Mouse (Mus musculus) CH12.LX (cell line): ENCODE data around the gene Nfix. TPM values are rescaled to one million over a fixed set of nuclear protein-coding genes. Genes with fewer than 3 reads are reported as not detected.

ENCODE experiments used
- DNase-seq: peaks from one replicate; pipeline ENCODE4 v3.0.0-alpha.2; 2013; ENCODE audit errors: extremely low read depth
- H3K27ac ChIP-seq: 2 replicates; pipeline ENCODE4 v1.5.1; 2012; ENCODE audit warnings: low read depth, mild to moderate bottlenecking, control low read depth, moderate library complexity; ENCODE audit not compliant: insufficient read depth
- H3K27me3 ChIP-seq: replicated peaks from 2 replicates; pipeline ENCODE3; 2012; ENCODE audit warnings: inconsistent platforms
- H3K36me3 ChIP-seq, 2 experiments: replicated peaks in 1 of 2; 2 replicates each; pipeline versions ENCODE3 to v1.6.1; 2012; ENCODE audit warnings: inconsistent platforms in 1 of 2, low read length in 1 of 2, mild to moderate bottlenecking in 1 of 2, mixed read lengths in 1 of 2, moderate library complexity in 1 of 2; ENCODE audit not compliant: control insufficient read depth in 1 of 2, insufficient read depth in 1 of 2
- H3K4me1 ChIP-seq, 2 experiments: 2 replicates each; pipeline ENCODE4 v1.6.1; 2012; ENCODE audit warnings: inconsistent platforms in 1 of 2, moderate library complexity in 1 of 2; ENCODE audit not compliant: insufficient read depth in 2 of 2, control insufficient read depth in 1 of 2
- H3K4me2 ChIP-seq: 2 replicates; pipeline ENCODE4 v1.6.1; 2012; ENCODE audit warnings: low read depth, mild to moderate bottlenecking, control low read depth; ENCODE audit not compliant: poor library complexity, insufficient read depth, severe bottlenecking
- H3K4me3 ChIP-seq, 3 experiments: fragments of 150-350 bp in 1 of 3; sonication (generic) in 1 of 3; replicated peaks in 1 of 3; 2 replicates each; pipeline versions ENCODE3 to v1.5.1; 2011 to 2012; ENCODE audit warnings: low read depth in 2 of 3, low read length in 2 of 3, mild to moderate bottlenecking in 2 of 3, moderate library complexity in 2 of 3, control low read depth in 1 of 3, improper control_type of control experiment in 1 of 3, inconsistent platforms in 1 of 3, mixed read lengths in 1 of 3; ENCODE audit not compliant: poor library complexity in 1 of 3
- H3K79me2 ChIP-seq: replicated peaks from 2 replicates; pipeline ENCODE4 v1.6.1; 2012; ENCODE audit warnings: mild to moderate bottlenecking, moderate library complexity; ENCODE audit not compliant: control insufficient read depth, poor library complexity, insufficient read depth, severe bottlenecking; ENCODE audit errors: extremely low read depth
- H3K9ac ChIP-seq: 2 replicates; pipeline ENCODE4 v1.6.1; 2012; ENCODE audit warnings: low read depth, mild to moderate bottlenecking, control low read depth, moderate library complexity; ENCODE audit not compliant: insufficient read depth
- H3K9me3 ChIP-seq: replicated peaks from 2 replicates; pipeline ENCODE3; 2012; ENCODE audit warnings: low read length, inconsistent platforms, mixed read lengths
- CHD1 ChIP-seq: IDR thresholded peaks from 2 replicates; pipeline ENCODE4 v1.6.1; 2012; ENCODE audit warnings: low read depth, low read length, improper control_type of control experiment, inconsistent platforms
- CHD2 ChIP-seq: IDR thresholded peaks from 2 replicates; pipeline ENCODE4 v1.6.1; 2011; ENCODE audit warnings: low read length, improper control_type of control experiment
- CTCF ChIP-seq, 2 experiments: IDR thresholded peaks in 1 of 2; conservative IDR thresholded peaks in 1 of 2; 2 replicates each; pipeline ENCODE4 v1.5.1; 2011 to 2012; ENCODE audit warnings: low read depth in 2 of 2, low read length in 2 of 2, improper control_type of control experiment in 1 of 2, inconsistent platforms in 1 of 2, mild to moderate bottlenecking in 1 of 2, moderate library complexity in 1 of 2
- E2F4 ChIP-seq: IDR thresholded peaks from 2 replicates; pipeline ENCODE4 v1.6.1; 2011; ENCODE audit warnings: low read depth, low read length, improper control_type of control experiment; ENCODE audit not compliant: insufficient replicate concordance
- EP300 ChIP-seq: IDR thresholded peaks from 2 replicates; pipeline ENCODE4 v1.6.1; 2011; ENCODE audit warnings: low read length, improper control_type of control experiment
- GABPA ChIP-seq: IDR thresholded peaks from 2 replicates; pipeline ENCODE4 v1.6.1; 2012; ENCODE audit warnings: low read depth, low read length, improper control_type of control experiment, inconsistent platforms; ENCODE audit not compliant: insufficient replicate concordance
- IRF4 ChIP-seq: IDR thresholded peaks from 2 replicates; pipeline ENCODE4 v1.6.1; 2014; ENCODE audit warnings: low read depth, mild to moderate bottlenecking, inconsistent platforms, low read length, improper control_type of control experiment
- JUND ChIP-seq: conservative IDR thresholded peaks from 2 replicates; pipeline ENCODE4 v1.6.1; 2011; ENCODE audit warnings: low read depth, low read length, improper control_type of control experiment
- MAZ ChIP-seq: IDR thresholded peaks from 2 replicates; pipeline ENCODE4 v1.6.1; 2012; ENCODE audit warnings: low read depth, mild to moderate bottlenecking, inconsistent platforms, low read length, improper control_type of control experiment, moderate library complexity
- MEF2A ChIP-seq: IDR thresholded peaks from 2 replicates; pipeline ENCODE4 v1.6.1; 2014; ENCODE audit warnings: low read depth, mild to moderate bottlenecking, inconsistent platforms, low read length, improper control_type of control experiment, borderline replicate concordance
- NELFE ChIP-seq: IDR thresholded peaks from 2 replicates; pipeline ENCODE4 v1.6.1; 2011; ENCODE audit warnings: low read depth, low read length, improper control_type of control experiment
- NRF1 ChIP-seq: IDR thresholded peaks from 2 replicates; pipeline ENCODE4 v1.6.1; 2014; ENCODE audit warnings: low read depth, mild to moderate bottlenecking, inconsistent platforms, low read length, improper control_type of control experiment, moderate library complexity
- PAX5 ChIP-seq: IDR thresholded peaks from 2 replicates; pipeline ENCODE4 v1.6.1; 2012; ENCODE audit warnings: low read length, inconsistent platforms, mixed read lengths
- POLR2AphosphoS2 ChIP-seq: IDR thresholded peaks from 2 replicates; pipeline ENCODE4 v1.6.1; 2011; ENCODE audit warnings: low read depth, low read length, improper control_type of control experiment
- RAD21 ChIP-seq: IDR thresholded peaks from 2 replicates; pipeline ENCODE4 v1.6.1; 2011; ENCODE audit warnings: low read depth, mild to moderate bottlenecking, low read length, improper control_type of control experiment, moderate library complexity
- RCOR1 ChIP-seq: conservative IDR thresholded peaks from 2 replicates; pipeline ENCODE4 v1.6.1; 2012; ENCODE audit warnings: low read depth, mild to moderate bottlenecking, inconsistent platforms, low read length, improper control_type of control experiment
- SIN3A ChIP-seq: IDR thresholded peaks from 2 replicates; pipeline ENCODE4 v1.6.1; 2012; ENCODE audit warnings: low read length, improper control_type of control experiment, inconsistent platforms
- SMC3 ChIP-seq: IDR thresholded peaks from 2 replicates; pipeline ENCODE4 v1.6.1; 2011; ENCODE audit warnings: low read depth, low read length, improper control_type of control experiment
- TBP ChIP-seq: conservative IDR thresholded peaks from 2 replicates; pipeline ENCODE4 v1.6.1; 2011; ENCODE audit warnings: low read depth, low read length, improper control_type of control experiment
- TCF12 ChIP-seq: IDR thresholded peaks from 2 replicates; pipeline ENCODE4 v1.6.1; 2014; ENCODE audit warnings: low read depth, mild to moderate bottlenecking, inconsistent platforms, low read length, improper control_type of control experiment
- UBTF ChIP-seq: IDR thresholded peaks from 2 replicates; pipeline ENCODE4 v1.6.1; 2012; ENCODE audit warnings: low read depth, mild to moderate bottlenecking, inconsistent platforms, low read length, improper control_type of control experiment, moderate library complexity
- USF1 ChIP-seq: IDR thresholded peaks from 2 replicates; pipeline ENCODE4 v1.6.1; 2014; ENCODE audit warnings: low read depth, mild to moderate bottlenecking, inconsistent platforms, low read length, improper control_type of control experiment
- ZC3H11A ChIP-seq: IDR thresholded peaks from 2 replicates; pipeline ENCODE4 v1.6.1; 2012; ENCODE audit warnings: low read depth, mild to moderate bottlenecking, inconsistent platforms, low read length, improper control_type of control experiment
- ZKSCAN1 ChIP-seq: IDR thresholded peaks from 2 replicates; pipeline ENCODE4 v1.6.1; 2012; ENCODE audit warnings: low read depth, inconsistent platforms, low read length, improper control_type of control experiment, borderline replicate concordance
- ZMIZ1 ChIP-seq: IDR thresholded peaks from 2 replicates; pipeline ENCODE4 v1.6.1; 2012; ENCODE audit warnings: low read depth, mild to moderate bottlenecking, inconsistent platforms, low read length, improper control_type of control experiment
- ZNF384 ChIP-seq: IDR thresholded peaks from 2 replicates; pipeline ENCODE4 v1.6.1; 2012; ENCODE audit warnings: low read depth, low read length, improper control_type of control experiment, inconsistent platforms
- dilution Hi-C: fragments of 300-500 bp; cut with MboI; formaldehyde crosslinking; loops from 2 replicates; pipeline ENCODE4 v1.14.3; 2020; ENCODE audit warnings: low sequenced_read_pairs; ENCODE audit not compliant: extremely low pct_unique_long_range_greater_than_20kb, extremely low pct_ligation_motif_present
- in situ Hi-C: fragments of 300-500 bp; cut with MboI; formaldehyde crosslinking; loops from 3 replicates; pipeline ENCODE4 v1.14.3; 2019; ENCODE audit warnings: low sequenced_read_pairs, low pct_ligation_motif_present, low pct_unique_long_range_greater_than_20kb, mixed read lengths
- polyA plus RNA-seq: library from polyadenylated mRNA; unstranded; fragments of >175 nt; gene quantifications from 2 replicates; pipeline ENCODE4 v1.2.1, GENCODE M21; 2012; ENCODE audit warnings: low read depth; ENCODE audit not compliant: insufficient read length
- total RNA-seq, 2 experiments: library from RNA; depleted of rRNA; stranded (reverse); fragments of 300-350 nt in 1 of 2; fragments of >200 nt in 1 of 2; gene quantifications; 2 replicates each; pipeline ENCODE4 v1.2.3; 2012 to 2014

The Nfix gene
- total and polyA plus RNA-seq, 3 experiments = 0.09 to 10.5 (median 1.1) TPM

GRCm38 (mm10) chr8:84788896-84789295, 11.2 kb downstream of the Nfix start:
- TF ChIP-seq CHD1 = no peak
- no peak for TF ChIP-seq USF1
- no peak for TF ChIP-seq JUND
- TF ChIP-seq MAZ = no peak
- no peak for TF ChIP-seq NELFE
- no peak for TF ChIP-seq GABPA
- TF ChIP-seq POLR2AphosphoS2 = no peak
- no peak for TF ChIP-seq ZNF384
- no peak for TF ChIP-seq SMC3
- TF ChIP-seq TBP = no peak
- TF ChIP-seq EP300 = no peak
- TF ChIP-seq ZKSCAN1 = no peak
- no peak for TF ChIP-seq SIN3A
- no peak for TF ChIP-seq CTCF (conservative IDR thresholded peaks at IDR 0.05 in 1 of 2, IDR thresholded peaks at IDR 0.05 in 1 of 2; ENCODE audit: low read depth in 2 of 2, low read length in 2 of 2)
- TF ChIP-seq TCF12 = no peak
- no peak for TF ChIP-seq RCOR1
- no peak for TF ChIP-seq IRF4
- TF ChIP-seq E2F4 = no peak
- no peak for TF ChIP-seq ZC3H11A
- TF ChIP-seq ZMIZ1 = no peak
- TF ChIP-seq, all 38 proteins: peak for 0
- Histone ChIP-seq H3K4me1 (no peaks in the 10 kb centered on the region), H3K79me2 (no peaks in the 10 kb centered on the region), H3K27me3 (peaks cover 94% of the 10 kb centered on the region), H3K4me3 (no peak overlapping the region), H3K36me3 (no peaks in the 10 kb centered on the region), H3K9me3 (no peaks in the 10 kb centered on the region), H3K4me2 (no peak overlapping the region), H3K9ac (no peak overlapping the region), H3K27ac (no peak overlapping the region)
- in situ Hi-C loops = no loop called here
- dilution Hi-C loops = no loop called here
- DNase-seq = no peak

DNA sequence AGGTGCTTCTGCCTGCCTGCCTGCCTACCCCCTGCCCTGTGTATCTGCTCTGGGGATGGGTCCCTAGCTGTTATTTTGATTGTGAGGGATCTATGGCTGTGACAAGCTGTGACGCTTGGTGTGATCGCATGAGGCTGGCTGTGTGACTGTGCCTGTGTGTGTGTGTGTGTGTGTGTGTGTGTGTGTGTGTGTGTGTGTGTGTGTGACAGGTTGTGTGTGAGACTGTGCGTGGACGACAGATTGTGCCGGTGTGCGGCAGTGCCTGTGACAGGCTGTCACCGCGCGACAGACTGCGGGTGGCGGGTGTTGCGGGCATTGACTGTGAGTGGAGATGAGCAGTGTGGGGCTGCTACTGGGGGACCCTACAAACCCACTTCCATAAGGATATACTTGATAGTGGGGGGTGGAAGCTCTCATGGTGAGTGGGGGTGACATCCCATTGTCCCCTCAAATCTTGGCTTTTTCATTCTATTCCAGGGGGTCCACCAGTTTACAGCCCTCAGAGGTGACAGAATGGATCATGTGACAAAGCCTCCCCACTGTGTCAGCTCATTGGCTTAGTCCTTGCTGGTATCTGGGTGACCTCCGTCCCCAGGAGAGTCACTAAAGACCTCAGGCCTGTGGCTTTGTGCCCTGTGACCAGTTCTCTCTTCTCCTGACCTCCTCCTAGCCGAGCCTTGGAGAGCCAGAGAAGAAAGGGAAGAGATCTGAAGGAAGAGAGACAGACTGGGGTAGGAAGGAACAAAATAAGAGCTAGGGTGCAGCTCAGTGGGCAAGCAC, 12.4 kb downstream of the Nfix start:
- Histone ChIP-seq H3K4me1 (no peaks in the 10 kb centered on the region), H3K27me3 (peaks cover 94% of the 10 kb centered on the region), H3K9ac (no peak overlapping the region), H3K27ac (no peak overlapping the region), H3K9me3 (no peaks in the 10 kb centered on the region), H3K79me2 (no peaks in the 10 kb centered on the region), H3K4me3 (no peak overlapping the region), H3K36me3 (no peaks in the 10 kb centered on the region), H3K4me2 (no peak overlapping the region)
- DNase-seq = no peak
- in situ Hi-C loops (no loop called here), dilution Hi-C loops (no loop called here)
- TF ChIP-seq ZMIZ1 = no peak
- no peak for TF ChIP-seq NRF1
- no peak for TF ChIP-seq ZNF384
- TF ChIP-seq USF1 = no peak
- TF ChIP-seq GABPA = no peak
- no peak for TF ChIP-seq UBTF
- TF ChIP-seq RAD21 = no peak
- TF ChIP-seq ZC3H11A = no peak
- TF ChIP-seq CHD2 = no peak
- no peak for TF ChIP-seq MEF2A
- no peak for TF ChIP-seq CTCF (conservative IDR thresholded peaks at IDR 0.05 in 1 of 2, IDR thresholded peaks at IDR 0.05 in 1 of 2; ENCODE audit: low read depth in 2 of 2, low read length in 2 of 2)
- no peak for TF ChIP-seq PAX5
- no peak for TF ChIP-seq IRF4
